In the genomic region with DNA sequence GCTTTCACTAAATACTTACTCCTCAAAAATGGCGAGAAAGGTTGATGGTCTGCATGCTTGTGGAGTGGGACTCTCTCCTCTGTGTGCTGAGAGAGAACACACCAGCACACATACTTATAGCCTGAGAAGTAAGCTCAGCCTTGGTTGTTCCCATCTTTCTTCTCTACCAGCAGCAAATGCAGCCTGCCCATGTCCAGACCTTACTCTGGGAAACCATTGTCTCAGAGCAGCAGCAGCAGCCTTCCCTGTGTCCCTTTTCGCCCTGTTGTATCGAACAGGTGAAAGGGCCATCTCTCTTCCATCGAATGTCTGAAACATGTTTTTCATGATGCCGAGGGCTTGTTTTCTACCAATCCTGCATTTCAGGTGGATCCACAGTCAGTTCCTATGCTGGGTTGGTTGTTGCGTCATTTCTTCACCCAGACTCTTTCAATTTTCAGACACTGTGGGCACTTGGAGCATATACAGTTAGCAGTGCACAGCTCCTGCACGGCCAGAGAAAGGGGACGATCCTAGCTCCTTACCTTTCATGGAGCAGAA, we compare ENCODE assay signal across 9 mouse cellular contexts.
DNase-seq lines count a peak whose midpoint lies in the region; ATAC-seq and TF ChIP-seq lines count a peak whose summit lies in the region.
"Had no signal": no experiment of that assay in that cellular context is flagged by ENCODE, and none has a peak within 500 bp of the region (broad histone marks: within the 10 kb centered on the region; RNA-seq: fewer than 3 reads in every experiment).

No protein-coding gene starts in this region.

- no peak for TF ChIP-seq CTCF in cerebellum, adult 2 months (IDR thresholded peaks at IDR 0.05; ENCODE audit: borderline replicate concordance, insufficient read depth, low read depth, low read length)

- WGBS in heart, embryonic 16.5 days = 77% methylated on average over 8 of the region's 8 CpGs
- WGBS in neural tube, embryonic 13.5 days = 92% methylated on average over 8 of the region's 8 CpGs
- WGBS in neural tube, embryonic 15.5 days = 93% methylated on average over 8 of the region's 8 CpGs
- 87% methylated on average over 8 of the region's 8 CpGs for WGBS in intestine, embryonic 15.5 days
- 91% methylated on average over 8 of the region's 8 CpGs for WGBS in cerebellum, adult 2 months

- no peak overlapping the region; the same call in 1 of the 2 replicates for H3K4me2 ChIP-seq in heart, embryonic 16.5 days (ENCODE audit: low read depth, low read length)
- H3K4me2 ChIP-seq in neural tube, embryonic 13.5 days = 0 out of 2 replicates have a peak overlapping the region, but pooled peaks have one; percentile 27
- H3K4me2 ChIP-seq in neural tube, embryonic 15.5 days = no peak overlapping the region
- H3K4me2 ChIP-seq in intestine, embryonic 15.5 days (replicated peaks) = no peak overlapping the region

- no peak for DNase-seq in heart, adult 9 months (ENCODE audit: low spot score in 2 of 2)
- DNase-seq in natural killer cell, adult 2 months (ENCODE audit: low spot score in 2 of 2) = no peak
- no peak for DNase-seq in cerebellum, adult 2 months
- DNase-seq: adrenal gland, postnatal 36 days; cerebellum, adult 18-20 months had no signal

- no peaks in the 10 kb centered on the region for H3K27me3 ChIP-seq in heart, embryonic 16.5 days (ENCODE audit: control insufficient read depth, insufficient read depth, low read length)
- no peaks in the 10 kb centered on the region for H3K27me3 ChIP-seq in neural tube, embryonic 13.5 days
- H3K27me3 ChIP-seq in neural tube, embryonic 15.5 days (replicated peaks) = no peaks in the 10 kb centered on the region
- H3K27me3 ChIP-seq in intestine, embryonic 15.5 days (replicated peaks) = no peaks in the 10 kb centered on the region
- no peaks in the 10 kb centered on the region for H3K27me3 ChIP-seq in cerebellum, adult 2 months (ENCODE audit: control insufficient read depth, insufficient read depth, low read length)

- H3K4me1 ChIP-seq in heart, embryonic 16.5 days (ENCODE audit: control insufficient read depth, insufficient read depth, low read length) = peaks cover 85% of the 10 kb centered on the region
- H3K4me1 ChIP-seq in neural tube, embryonic 13.5 days (replicated peaks) = peaks cover 41% of the 10 kb centered on the region
- 0 out of 2 replicates have a peak, but pooled peaks cover 3% of the 10 kb centered on the region for H3K4me1 ChIP-seq in neural tube, embryonic 15.5 days
- H3K4me1 ChIP-seq in intestine, embryonic 15.5 days (replicated peaks) = peaks cover 24% of the 10 kb centered on the region
- peaks cover 22% of the 10 kb centered on the region for H3K4me1 ChIP-seq in cerebellum, adult 2 months (ENCODE audit: control insufficient read depth, insufficient read depth, low read length)

- no peak for ATAC-seq in heart, embryonic 16.5 days (replicated peaks; ENCODE audit: extremely low read depth, insufficient read depth, low FRiP score)
- ATAC-seq in neural tube, embryonic 13.5 days (ENCODE audit: low read depth) = no peak
- no peak for ATAC-seq in neural tube, embryonic 15.5 days (ENCODE audit: low FRiP score)
- ATAC-seq in intestine, embryonic 15.5 days = no peak

- no peak overlapping the region for H3K4me3 ChIP-seq in heart, embryonic 16.5 days (ENCODE audit: low read length)
- no peak overlapping the region for H3K4me3 ChIP-seq in neural tube, embryonic 13.5 days
- no peak overlapping the region for H3K4me3 ChIP-seq in neural tube, embryonic 15.5 days (replicated peaks)
- H3K4me3 ChIP-seq in intestine, embryonic 15.5 days (replicated peaks) = no peak overlapping the region
- H3K4me3 ChIP-seq in cerebellum, adult 2 months (replicated peaks; ENCODE audit: insufficient read depth, low read depth, low read length) = no peak overlapping the region

- H3K9me3 ChIP-seq in heart, embryonic 16.5 days (replicated peaks; ENCODE audit: control insufficient read depth, low read length) = no peaks in the 10 kb centered on the region
- no peaks in the 10 kb centered on the region for H3K9me3 ChIP-seq in neural tube, embryonic 13.5 days
- H3K9me3 ChIP-seq in neural tube, embryonic 15.5 days (replicated peaks) = no peaks in the 10 kb centered on the region
- H3K9me3 ChIP-seq in intestine, embryonic 15.5 days = no peaks in the 10 kb centered on the region

- H3K36me3 ChIP-seq in heart, embryonic 16.5 days (ENCODE audit: control insufficient read depth, insufficient read depth) = no peaks in the 10 kb centered on the region
- H3K36me3 ChIP-seq in neural tube, embryonic 13.5 days = no peaks in the 10 kb centered on the region
- H3K36me3 ChIP-seq in neural tube, embryonic 15.5 days = no peaks in the 10 kb centered on the region
- H3K36me3 ChIP-seq in intestine, embryonic 15.5 days = no peaks in the 10 kb centered on the region

- H3K27ac ChIP-seq in heart, embryonic 16.5 days (ENCODE audit: low read length) = peak overlapping the region; percentile 76
- H3K27ac ChIP-seq in neural tube, embryonic 13.5 days (replicated peaks) = peak overlapping the region; percentile 67; the same call in 1 of the 2 replicates
- no peak overlapping the region for H3K27ac ChIP-seq in neural tube, embryonic 15.5 days (replicated peaks)
- H3K27ac ChIP-seq in intestine, embryonic 15.5 days = 0 out of 2 replicates have a peak overlapping the region, but pooled peaks have one; percentile 63
- no peak overlapping the region for H3K27ac ChIP-seq in cerebellum, adult 2 months (ENCODE audit: insufficient read depth, low read length)

- no peak for TF ChIP-seq POLR2A in cerebellum, adult 2 months (IDR thresholded peaks at IDR 0.05; ENCODE audit: borderline replicate concordance, insufficient read depth, low read length)

- H3K9ac ChIP-seq in heart, embryonic 16.5 days (ENCODE audit: low read length) = peak overlapping the region; percentile 45
- 0 out of 2 replicates have a peak overlapping the region, but pooled peaks have one; percentile 31 for H3K9ac ChIP-seq in neural tube, embryonic 13.5 days
- no peak overlapping the region for H3K9ac ChIP-seq in neural tube, embryonic 15.5 days (replicated peaks)
- H3K9ac ChIP-seq in intestine, embryonic 15.5 days = no peak overlapping the region

Comparison
In these comparisons a context has a peak if more than half of its experiments do, and no peak if none do; other contexts are left out.
1. H3K27ac ChIP-seq: peak in heart, embryonic 16.5 days (single experiment), neural tube, embryonic 13.5 days (single experiment) and intestine, embryonic 15.5 days (single experiment); none in neural tube, embryonic 15.5 days (single experiment) and cerebellum, adult 2 months (single experiment).
2. H3K9ac ChIP-seq: peak in heart, embryonic 16.5 days (single experiment) and neural tube, embryonic 13.5 days (single experiment); none in neural tube, embryonic 15.5 days (single experiment) and intestine, embryonic 15.5 days (single experiment).